Mouse (Mus musculus) lung, postnatal 14 days (tissue): ENCODE results near the gene H2afy2.

ENCODE experiments used
- DNase-seq: peaks from one replicate; pipeline ENCODE4 v3.0.0; 2021

H2afy2 gene

DNA sequence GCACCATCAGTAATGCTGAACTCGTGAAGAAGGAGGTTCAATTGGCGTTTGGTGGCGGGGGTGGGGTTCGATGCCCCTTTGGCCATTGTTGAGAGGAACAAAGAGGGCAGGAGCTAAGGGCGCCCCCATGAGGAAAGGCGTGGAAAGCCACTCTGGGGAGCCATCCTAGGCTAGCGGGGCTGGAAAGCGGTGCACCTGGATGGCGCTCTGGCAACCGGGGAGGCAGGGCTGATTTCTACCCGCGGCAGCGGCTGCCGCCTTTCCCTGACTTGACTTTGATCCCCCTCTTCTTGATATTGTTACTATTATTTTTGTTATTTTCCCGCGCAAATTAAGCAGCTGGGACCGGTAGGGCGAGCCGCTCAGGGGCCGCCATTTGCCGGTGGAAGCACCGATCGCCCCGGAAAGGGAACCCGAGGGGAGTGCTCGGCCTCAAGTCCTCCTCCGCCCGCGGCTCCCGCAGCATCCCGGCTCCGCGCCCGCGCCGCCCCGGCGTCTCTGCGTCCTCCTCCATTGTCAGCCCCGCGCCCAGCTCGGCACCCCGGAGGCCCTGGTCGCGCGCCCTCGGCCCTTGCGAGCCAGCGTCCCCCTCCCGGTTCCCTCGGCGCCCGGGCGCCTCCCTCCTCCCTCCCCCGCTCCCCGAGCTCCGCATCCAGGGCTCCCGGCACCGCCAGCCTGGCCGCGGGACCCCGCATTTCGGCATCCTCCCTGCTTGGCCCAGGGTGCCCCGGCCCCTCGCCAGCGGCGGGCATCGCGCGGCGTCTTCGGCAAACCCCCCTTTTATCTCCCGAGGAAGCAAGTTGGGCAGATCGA is 942 bp downstream of the H2afy2 start:
- peak; percentile 74 for DNase-seq

GRCm38 (mm10) chr10:61781461-61782128 is 2.4 kb downstream of the H2afy2 start:
- no peak for DNase-seq

DNA sequence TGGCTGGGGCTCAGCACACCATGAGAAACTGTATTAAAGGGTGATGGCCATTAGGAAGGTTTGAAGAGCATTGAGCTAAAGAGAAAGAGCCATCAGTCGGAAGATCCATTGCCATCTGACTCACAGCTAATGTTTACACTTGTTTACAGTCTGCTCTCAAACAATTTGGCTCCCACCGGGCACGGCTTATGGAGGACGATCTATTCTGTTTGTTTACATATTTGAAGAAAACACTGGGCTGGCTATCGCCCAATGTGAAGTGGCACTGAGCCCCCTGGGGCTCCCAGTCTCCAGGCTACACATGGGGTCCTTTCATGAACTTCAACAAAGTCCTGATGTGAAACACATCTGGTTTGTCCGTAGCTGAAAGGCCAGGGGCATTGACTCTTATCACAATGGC is 17.1 kb downstream of the H2afy2 start:
- DNase-seq, result peak; percentile 36

- no peak for DNase-seq
Observed at GRCm38 (mm10) chr10:61765558-61765957, 18.4 kb downstream of the H2afy2 start.

GRCm38 (mm10) chr10:61764689-61765088 is 19.3 kb downstream of the H2afy2 start:
- DNase-seq, result peak; percentile 23

DNA sequence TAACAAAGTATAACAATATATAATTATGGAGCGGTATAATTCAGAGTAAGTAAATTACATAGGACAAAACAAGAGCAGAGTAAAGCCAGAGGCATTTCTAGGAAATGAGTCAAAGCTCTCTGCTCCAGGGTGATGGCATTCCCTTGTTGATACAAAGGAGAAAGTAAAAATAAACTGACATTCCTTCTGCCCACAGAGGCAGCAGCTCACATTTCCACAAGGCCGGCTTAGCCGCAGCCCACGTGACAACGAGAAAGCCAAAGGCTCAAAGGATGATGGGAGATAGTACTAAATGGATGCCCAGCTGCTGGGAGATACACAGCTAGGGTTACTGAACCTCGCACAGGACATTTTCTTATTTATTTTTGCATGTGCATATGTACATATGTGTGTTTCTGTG is 24.1 kb downstream of the H2afy2 start:
- DNase-seq, result peak; percentile 37

GRCm38 (mm10) chr10:61758904-61759303 is 25.0 kb downstream of the H2afy2 start:
- DNase-seq, result no peak

DNA sequence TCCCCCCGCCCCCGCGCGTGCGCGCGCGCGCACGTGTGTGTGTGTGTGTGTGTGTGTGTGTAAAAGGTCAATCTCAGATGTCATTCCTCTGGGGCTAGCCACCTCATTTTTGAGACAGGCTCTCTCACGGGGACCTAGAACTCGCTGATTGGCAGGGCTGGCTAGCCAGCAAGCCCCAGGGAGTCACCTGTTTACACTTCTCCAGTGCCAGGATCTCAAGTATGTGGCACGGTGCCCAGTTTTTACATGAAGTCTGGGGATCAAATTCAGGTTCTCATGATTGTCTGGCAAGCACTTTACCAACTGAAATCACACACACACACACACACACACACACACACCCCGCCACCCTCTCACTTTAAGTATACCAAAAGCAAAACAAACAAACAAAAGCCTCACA is 26.9 kb downstream of the H2afy2 start:
- peak; percentile 74 for DNase-seq

- no peak for DNase-seq
Observed at GRCm38 (mm10) chr10:61753071-61753470, 30.9 kb downstream of the H2afy2 start.

GRCm38 (mm10) chr10:61751534-61752219 is 32.3 kb downstream of the H2afy2 start:
- peak; percentile 53 for DNase-seq

DNA sequence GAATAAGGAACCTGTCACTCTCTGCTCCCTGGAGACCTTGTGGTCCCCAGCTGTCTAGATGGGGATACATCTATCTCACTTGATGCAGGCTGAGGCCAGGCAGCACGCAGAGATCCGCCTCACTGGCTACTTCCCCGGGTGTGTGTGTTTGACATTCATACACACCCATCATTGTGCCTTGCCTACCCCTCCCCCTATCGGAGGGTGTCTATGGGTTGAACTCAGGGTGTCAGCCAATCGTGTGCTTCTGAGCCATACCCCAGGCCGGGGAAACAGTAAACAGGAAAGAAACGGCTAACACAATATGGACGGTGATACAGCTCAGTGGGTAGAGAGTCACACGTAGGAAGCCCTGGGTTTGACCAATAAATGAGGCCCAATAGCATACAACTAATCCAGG is 33.9 kb downstream of the H2afy2 start:
- DNase-seq, result no peak

GRCm38 (mm10) chr10:61747302-61747701 is 36.6 kb downstream of the H2afy2 start:
- DNase-seq, result no peak

DNA sequence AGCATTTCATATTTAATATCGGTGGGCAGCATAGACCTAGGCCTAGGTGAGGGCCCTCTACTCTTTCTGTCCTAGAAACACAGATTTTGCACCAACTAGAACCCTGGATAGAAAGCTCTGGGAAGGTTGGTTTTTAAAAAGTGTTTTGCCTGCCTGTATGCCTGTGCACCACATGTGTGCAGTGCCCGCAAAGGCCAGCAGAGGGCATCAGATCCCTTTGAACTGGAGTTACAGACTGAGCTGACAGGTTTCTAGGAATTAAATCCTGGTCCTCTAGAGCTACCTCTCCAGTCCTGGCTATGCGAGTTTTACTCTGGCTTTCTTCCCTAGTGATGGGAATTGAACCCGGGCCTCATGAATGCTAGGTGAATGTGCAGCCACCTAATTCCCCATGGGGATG is 38.8 kb downstream of the H2afy2 start:
- DNase-seq, result peak; percentile 62

DNA sequence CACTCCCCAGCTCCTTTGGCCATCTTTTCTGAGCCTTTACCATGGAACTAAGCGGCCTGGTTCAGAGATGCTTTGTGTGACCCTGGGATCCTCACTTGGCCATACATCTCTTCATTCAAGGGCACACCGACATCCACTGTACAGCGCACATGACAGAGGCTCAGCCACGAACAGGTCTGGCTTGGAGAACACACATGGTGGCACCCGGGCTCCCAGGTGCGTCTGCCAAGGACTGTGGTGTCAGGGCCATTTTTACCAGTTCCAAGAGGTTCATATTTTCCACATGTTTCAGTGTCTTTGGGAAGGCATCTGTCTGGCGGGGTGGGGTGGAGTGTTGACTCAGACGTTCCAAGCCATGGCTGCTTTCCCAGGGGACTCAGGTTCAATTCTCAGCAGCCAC is 41.6 kb downstream of the H2afy2 start:
- no peak for DNase-seq

DNA sequence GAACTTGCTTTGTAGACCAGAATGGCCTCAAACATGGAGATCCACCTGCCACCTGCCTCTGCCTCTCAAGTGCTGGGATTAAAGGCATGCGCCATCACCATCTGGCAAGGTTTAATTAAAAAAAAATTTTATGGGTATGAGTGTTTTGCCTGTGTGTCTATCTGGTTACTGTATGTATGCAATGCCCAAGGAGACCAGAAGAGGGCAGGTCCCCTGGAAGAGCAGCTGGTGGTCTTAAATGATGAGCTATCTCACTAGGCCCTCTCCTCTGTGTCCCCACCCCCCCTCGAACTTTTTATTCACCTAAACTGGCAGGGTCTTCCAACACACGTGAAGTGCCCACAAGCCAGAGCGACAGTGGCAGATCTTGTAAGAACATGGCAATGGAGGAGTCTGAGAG is 42.1 kb downstream of the H2afy2 start:
- no peak for DNase-seq

- DNase-seq, result no peak
Observed at GRCm38 (mm10) chr10:61741306-61741705, 42.6 kb downstream of the H2afy2 start.

- DNase-seq, result no peak
Observed at GRCm38 (mm10) chr10:61738126-61738525, 45.8 kb downstream of the H2afy2 start.

DNA sequence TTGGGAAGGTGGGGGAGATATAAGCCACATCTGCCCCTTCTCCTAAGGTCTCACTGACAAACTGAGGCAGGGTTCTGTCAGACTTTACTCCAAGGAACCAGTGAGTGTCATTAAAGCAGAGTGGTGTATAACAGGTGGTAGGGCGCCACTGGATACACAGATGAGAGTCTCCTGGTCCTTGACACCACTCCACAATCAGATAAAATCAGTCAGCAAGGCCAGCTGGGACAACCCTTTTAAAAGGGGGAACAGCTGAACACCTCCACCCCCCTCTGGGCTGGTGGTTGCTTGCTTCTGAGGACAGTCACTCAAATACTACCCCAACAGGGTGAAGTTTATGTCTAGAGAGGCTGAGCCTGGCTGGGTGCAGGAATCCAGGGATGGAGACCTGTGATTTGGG is 46.4 kb downstream of the H2afy2 start:
- DNase-seq, result no peak

DNA sequence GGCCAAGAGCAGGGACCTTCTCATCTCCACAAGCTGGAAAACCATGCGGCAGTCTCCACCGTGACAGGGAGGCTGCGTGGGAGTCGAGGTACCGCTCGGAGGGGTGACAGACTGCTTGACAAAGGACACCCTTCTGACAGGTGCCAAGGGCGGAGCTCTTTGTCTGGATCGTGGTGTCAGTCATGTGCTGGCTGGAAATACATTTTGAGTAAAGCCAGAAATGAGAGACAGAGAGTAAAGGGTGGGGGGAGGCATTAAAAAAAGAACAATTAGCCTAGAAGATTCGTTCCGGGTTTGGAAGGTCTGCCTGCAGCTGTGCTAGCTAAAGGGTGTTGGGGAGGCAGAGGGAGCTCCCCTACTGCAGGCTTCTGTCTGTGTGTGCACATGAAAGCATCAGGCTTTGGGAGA is 47.3 kb downstream of the H2afy2 start:
- DNase-seq, result no peak

DNA sequence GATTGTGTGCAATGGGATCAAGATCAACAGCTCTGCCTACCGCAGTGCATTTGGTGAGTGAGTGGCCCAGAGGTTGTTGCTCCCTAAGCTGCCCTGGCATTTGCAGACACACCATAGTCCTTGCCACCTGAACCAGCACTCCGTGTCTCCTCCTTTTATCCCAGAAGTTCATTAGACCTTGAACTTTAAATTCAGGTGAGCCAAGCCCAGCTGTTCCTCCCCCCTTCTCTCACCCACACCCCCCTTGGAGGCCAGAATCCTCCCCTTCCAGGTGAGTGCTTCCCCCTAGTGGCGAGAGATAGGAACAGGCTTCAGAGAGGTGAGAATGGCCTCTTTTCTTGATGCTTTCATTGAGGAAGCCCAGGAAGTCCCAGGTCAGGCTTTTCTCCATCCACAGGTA is 49.6 kb downstream of the H2afy2 start:
- DNase-seq, result peak; percentile 39

GRCm38 (mm10) chr10:61730171-61730570 is 53.8 kb downstream of the H2afy2 start:
- DNase-seq, result no peak

- DNase-seq, result no peak
Observed at GRCm38 (mm10) chr10:61729181-61729580, 54.8 kb downstream of the H2afy2 start.

DNA sequence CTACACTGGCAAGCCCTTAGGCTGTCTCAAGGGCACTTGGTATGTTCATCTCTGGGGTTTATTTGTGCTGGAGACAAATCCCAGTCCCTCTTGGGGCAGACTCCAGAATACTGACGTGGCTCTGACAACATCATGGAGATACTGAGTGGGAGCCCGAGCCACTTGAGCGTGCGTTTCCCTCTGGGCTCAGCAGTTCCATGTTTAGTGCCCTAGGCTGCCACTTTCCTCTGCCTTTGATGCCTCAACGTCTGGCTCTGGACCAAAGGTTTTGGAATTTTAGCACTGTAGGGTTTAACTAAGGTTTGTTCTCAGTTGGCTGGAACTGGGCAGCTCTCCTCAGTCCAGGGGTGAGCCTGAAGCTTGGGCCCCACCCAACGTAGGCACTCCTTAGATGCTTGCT is 60.7 kb downstream of the H2afy2 start:
- DNase-seq, result no peak

DNA sequence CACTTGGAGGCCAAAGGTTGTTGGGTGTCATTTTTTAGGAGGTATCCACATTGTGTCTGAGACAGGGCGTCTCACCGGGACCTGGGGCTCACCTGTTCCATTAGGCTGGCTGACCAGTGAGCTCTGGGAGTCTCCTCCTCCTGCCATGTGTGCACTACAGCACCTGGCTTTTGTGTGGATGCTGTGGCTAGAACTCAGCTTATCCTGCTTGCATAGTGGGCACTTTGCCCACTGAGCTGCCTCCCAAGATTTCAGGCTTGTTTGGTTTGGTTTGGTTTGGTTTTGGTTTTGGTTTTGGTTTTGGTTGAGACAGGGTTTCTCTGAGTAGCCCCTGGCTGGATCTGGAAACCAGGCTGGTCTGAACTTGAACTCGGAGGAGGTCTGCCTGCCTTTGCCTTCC is 61.7 kb downstream of the H2afy2 start:
- DNase-seq, result no peak
